Mouse (Mus musculus) heart, embryonic 13.5 days (tissue): Measurements from ENCODE around the gene D11Wsu47e. TPM values are rescaled to one million over a fixed set of nuclear protein-coding genes. Genes with fewer than 3 reads are reported as not detected.
A peak's percentile ranks its signal among the peaks of the same experiment; 100 is the strongest.

ENCODE experiments used
- ATAC-seq: fragments of 200-750 bp; cut with Nextera tagmentation; 2 replicates; pipeline ENCODE4 v1.8.0; 2017; ENCODE audit warnings: moderate TSS enrichment; ENCODE audit not compliant: insufficient number of reproducible peaks, low FRiP score, low TSS enrichment; ENCODE audit errors: extremely low read depth
- H3K27ac ChIP-seq: fragments of 300-500 bp; sonication (generic); replicated peaks from 2 replicates; pipeline ENCODE4 v1.5.1; 2015; ENCODE audit warnings: moderate library complexity, mild to moderate bottlenecking, inconsistent platforms
- H3K27me3 ChIP-seq: fragments of 300-500 bp; sonication (generic); replicated peaks from 2 replicates; pipeline ENCODE4 v1.6.1; 2015; ENCODE audit warnings: mild to moderate bottlenecking, inconsistent platforms
- H3K36me3 ChIP-seq: fragments of 300-500 bp; sonication (generic); 2 replicates; pipeline ENCODE4 v1.6.1; 2015; ENCODE audit warnings: mild to moderate bottlenecking, inconsistent platforms
- H3K4me1 ChIP-seq: fragments of 300-500 bp; sonication (generic); 2 replicates; pipeline ENCODE4 v1.6.1; 2015; ENCODE audit warnings: inconsistent platforms
- H3K4me2 ChIP-seq: fragments of 300-500 bp; sonication (generic); 2 replicates; pipeline ENCODE4 v1.6.1; 2015; ENCODE audit warnings: inconsistent platforms, mild to moderate bottlenecking, moderate library complexity
- H3K4me3 ChIP-seq: fragments of 300-500 bp; sonication (generic); 2 replicates; pipeline ENCODE4 v1.5.1; 2015; ENCODE audit warnings: moderate library complexity, mild to moderate bottlenecking, inconsistent platforms
- H3K9ac ChIP-seq: fragments of 300-500 bp; sonication (generic); 2 replicates; pipeline ENCODE4 v1.6.1; 2015; ENCODE audit warnings: inconsistent platforms, mild to moderate bottlenecking, moderate library complexity
- H3K9me3 ChIP-seq: fragments of 300-500 bp; sonication (generic); 2 replicates; pipeline ENCODE4 v1.6.1; 2016; ENCODE audit warnings: inconsistent platforms
- WGBS: fragments of 180-500 bp; shearing (Covaris S2); methylation state at CpG from one replicate; pipeline ENCODE4 v1.1.7; 2015; ENCODE audit warnings: mixed read lengths; 5-methylcytosine and 5-hydroxymethylcytosine counted together
- polyA plus RNA-seq: library from polyadenylated mRNA; unstranded; fragments of >200 nt; fragmentation: Nextera tagmentation; extraction: Ambion mirVana; gene quantifications from 2 replicates; pipeline ENCODE4 v1.2.1, GENCODE M21; 2015

The D11Wsu47e gene
- polyA plus RNA-seq, 1 experiment from 2014 or later = 15.1 TPM

DNA sequence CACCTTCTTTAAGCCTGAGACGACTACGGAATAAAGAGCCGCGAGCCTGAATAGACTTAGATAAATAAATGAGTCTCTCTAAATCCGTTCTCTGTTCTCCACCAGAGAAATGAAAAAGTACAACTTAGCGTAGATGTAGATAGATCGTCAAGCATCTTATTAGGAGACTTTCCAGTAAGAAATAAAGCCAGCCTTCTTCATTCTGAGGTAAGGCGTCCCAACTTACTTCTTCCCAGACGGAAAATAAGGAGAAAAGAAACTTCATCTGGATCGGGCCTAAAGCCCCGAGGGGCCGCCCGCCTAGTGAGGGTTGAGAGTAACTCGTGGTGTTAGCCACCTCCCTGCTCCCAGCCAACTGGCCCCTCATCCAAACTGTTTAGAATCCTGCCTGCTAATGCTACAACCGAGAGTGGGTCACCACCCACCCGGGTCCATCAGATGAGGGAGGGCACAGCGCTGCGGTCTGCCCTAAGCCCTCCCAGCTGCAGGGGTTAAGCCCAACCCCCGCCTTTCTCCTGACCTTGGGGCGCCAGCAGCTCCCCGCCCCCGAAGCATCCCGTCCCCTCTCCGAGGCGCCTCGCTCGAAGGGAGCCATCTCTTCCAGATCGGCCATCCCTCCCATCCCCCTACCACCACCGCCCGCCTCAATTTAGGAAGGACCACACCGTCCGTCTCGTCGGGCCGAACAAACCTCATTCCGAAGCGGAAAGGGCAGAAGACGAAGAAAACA is 1.1 kb upstream of the D11Wsu47e start:
- peak; percentile 58 for ATAC-seq
- H3K4me2 ChIP-seq = peak overlapping the region; percentile 82
- H3K9me3 ChIP-seq = no peaks in the 10 kb centered on the region
- H3K27me3 ChIP-seq = no peaks in the 10 kb centered on the region
- H3K27ac ChIP-seq = peak overlapping the region; percentile 99
- peaks cover 6% of the 10 kb centered on the region for H3K36me3 ChIP-seq
- peak overlapping the region; percentile 95 for H3K4me3 ChIP-seq
- H3K4me1 ChIP-seq = peaks cover 55% of the 10 kb centered on the region
- peak overlapping the region; percentile 98 for H3K9ac ChIP-seq
- WGBS = 2% methylated on average over 38 of the region's 38 CpGs

DNA sequence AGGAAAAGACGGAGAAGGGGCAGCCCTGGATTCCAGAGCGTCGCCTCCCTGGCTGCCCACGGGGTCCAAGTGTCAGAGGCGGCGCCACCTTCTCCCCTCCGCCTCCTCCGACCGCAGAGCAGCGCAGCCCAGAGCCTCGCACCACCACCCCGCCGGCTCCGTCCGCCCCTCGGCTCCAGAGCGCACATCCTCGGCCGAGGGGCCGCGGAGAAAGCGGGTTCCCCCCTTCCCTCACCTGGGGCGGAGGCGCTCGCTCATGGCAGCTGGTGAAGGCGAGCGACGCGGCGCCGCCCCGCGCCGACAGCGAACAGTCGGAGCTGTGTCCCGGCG is 620 bp upstream of the D11Wsu47e start:
- Histone ChIP-seq H3K9ac (peak overlapping the region; percentile 98), H3K27me3 (no peaks in the 10 kb centered on the region), H3K4me2 (peak overlapping the region; percentile 82), H3K9me3 (no peaks in the 10 kb centered on the region), H3K4me1 (peaks cover 50% of the 10 kb centered on the region), H3K36me3 (peaks cover 12% of the 10 kb centered on the region), H3K27ac (peak overlapping the region; percentile 99), H3K4me3 (peak overlapping the region; percentile 95)
- ATAC-seq = no peak; the same call in 1 of the 2 replicates
- 0% methylated on average over 38 of the region's 38 CpGs for WGBS

DNA sequence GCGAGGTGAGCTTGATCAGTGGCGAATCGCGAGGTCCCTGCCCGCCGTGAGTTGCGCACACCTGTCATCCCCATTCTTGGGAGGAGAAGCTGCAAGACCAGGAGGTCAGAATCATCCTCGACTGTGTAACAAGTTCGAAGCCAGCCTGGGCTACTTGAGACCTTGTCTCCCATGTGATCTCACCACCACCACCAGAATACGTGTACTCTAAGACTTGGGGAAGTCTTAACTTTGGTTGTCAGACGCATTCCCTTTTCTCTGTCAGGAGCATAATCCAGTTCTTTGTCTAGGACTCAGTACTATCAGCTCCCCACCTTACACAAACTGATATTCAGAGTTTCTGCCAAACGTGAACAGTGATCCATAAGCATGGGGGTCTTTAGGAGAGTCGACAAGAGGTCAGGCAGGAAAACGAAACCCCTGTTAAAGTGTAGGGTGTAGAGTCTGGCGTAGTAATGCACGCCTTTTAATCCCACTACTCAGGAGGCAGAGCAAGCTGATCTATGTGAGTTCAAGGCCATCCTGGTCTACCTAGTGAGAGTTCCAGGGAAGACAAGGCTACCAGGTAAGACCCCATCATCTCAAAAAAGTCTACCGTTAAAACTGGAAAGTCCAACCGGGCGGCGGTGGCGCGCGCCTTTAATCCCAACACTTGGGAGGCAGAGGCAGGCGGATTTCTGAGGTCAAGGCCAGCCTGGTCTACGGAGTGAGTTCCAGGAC is 655 bp downstream of the D11Wsu47e start:
- H3K4me1 ChIP-seq = peaks cover 43% of the 10 kb centered on the region
- 36% methylated on average over 25 of the region's 25 CpGs for WGBS
- peak overlapping the region; percentile 98 for H3K9ac ChIP-seq
- H3K9me3 ChIP-seq = no peaks in the 10 kb centered on the region
- no peaks in the 10 kb centered on the region for H3K27me3 ChIP-seq
- peak overlapping the region; percentile 82 for H3K4me2 ChIP-seq
- peaks cover 25% of the 10 kb centered on the region for H3K36me3 ChIP-seq
- peak overlapping the region; percentile 95 for H3K4me3 ChIP-seq
- ATAC-seq = no peak
- peak overlapping the region; percentile 99 for H3K27ac ChIP-seq

DNA sequence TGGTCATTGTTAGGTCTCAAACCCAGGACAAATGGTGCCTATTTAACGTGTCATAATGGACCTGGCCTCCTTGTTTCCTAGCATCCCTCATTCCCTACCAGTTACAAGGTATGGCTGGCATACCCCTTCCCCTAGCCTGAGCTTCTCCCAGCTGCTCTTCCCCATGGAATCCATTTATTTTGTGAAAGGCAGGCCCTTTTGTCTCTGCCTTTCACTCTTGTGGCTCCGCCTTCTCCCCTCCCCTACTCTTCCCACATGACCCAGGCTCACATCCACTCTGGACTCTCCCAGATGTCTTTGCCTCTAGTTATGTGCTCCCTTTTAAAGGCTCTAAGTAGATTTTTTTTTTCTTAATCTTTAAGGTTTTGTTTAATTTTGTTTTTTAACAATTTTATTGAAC is 2.8 kb downstream of the D11Wsu47e start:
- Histone ChIP-seq H3K4me1 (peaks cover 27% of the 10 kb centered on the region), H3K36me3 (peaks cover 46% of the 10 kb centered on the region), H3K4me2 (no peak overlapping the region), H3K27ac (no peak overlapping the region), H3K4me3 (no peak overlapping the region), H3K27me3 (no peaks in the 10 kb centered on the region), H3K9ac (no peak overlapping the region), H3K9me3 (no peaks in the 10 kb centered on the region)
- no peak for ATAC-seq
- WGBS = 80% methylated on average over 2 of the region's 2 CpGs

DNA sequence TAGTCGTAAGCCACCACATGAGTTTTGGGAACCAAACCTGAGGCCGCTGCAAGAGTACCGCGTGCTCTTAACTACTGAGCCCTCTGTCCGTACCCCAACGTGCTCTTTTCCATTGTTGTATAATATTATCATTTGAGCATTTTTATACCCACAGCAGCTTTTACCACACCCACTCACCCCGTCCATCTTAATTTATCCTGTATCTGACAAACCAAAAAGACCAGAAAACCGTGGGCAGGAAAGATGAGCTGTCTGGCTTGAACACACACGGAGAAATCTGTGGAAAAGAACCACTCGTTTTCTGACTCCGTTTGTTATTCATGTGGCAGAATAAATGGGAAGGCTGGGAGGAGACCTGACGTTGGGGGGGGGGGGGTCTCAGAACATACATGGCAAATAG is 6.3 kb downstream of the D11Wsu47e start:
- WGBS = 88% methylated on average over 12 of the region's 12 CpGs
- peaks cover 12% of the 10 kb centered on the region for H3K4me1 ChIP-seq
- no peak for ATAC-seq
- H3K9me3 ChIP-seq = no peaks in the 10 kb centered on the region
- H3K4me3 ChIP-seq = no peak overlapping the region
- H3K4me2 ChIP-seq = no peak overlapping the region
- peaks cover 81% of the 10 kb centered on the region for H3K36me3 ChIP-seq
- H3K27me3 ChIP-seq = no peaks in the 10 kb centered on the region
- no peak overlapping the region for H3K9ac ChIP-seq
- H3K27ac ChIP-seq = no peak overlapping the region

DNA sequence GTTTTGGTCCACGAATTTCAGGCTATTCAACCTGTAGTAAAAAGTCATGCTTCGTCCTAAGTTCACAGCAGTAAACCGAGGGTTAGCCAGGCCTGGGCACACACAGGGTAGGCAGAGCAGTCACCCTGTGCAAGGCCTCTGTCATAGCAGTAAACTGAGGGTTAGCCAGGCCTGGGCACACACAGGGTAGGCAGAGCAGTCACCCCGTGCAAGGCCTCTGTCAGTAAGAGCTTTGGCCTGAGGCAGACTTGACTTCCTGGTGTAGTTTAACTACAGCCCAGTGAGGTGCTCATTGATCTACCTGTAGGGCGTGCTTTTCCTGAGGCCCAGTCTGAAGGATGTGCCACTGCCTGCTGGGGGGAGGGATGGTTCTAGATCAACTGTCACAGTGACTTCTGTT is 7.1 kb downstream of the D11Wsu47e start:
- 84% methylated on average over 5 of the region's 5 CpGs for WGBS
- no peaks in the 10 kb centered on the region for H3K27me3 ChIP-seq

DNA sequence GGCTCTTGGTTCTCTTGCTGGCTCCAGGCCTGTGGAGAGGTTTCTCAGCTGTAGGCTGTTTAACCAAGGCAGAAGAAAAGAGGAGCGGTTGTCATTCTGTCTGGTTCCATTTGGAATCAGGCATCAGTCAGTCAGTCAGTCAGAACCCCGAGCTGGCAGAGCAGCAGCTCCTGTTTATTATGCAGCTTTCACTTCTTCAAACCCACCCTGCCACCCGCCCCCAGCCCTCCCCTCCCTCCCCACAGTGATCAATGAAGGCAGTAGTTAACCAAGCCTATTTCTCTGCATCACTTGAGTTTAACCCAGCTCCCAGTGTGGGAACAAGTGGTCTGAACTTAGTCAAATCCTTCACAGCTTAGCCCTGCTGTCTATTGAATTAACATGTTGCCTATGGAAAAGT is 7.6 kb downstream of the D11Wsu47e start:
- Histone ChIP-seq H3K4me2 (no peak overlapping the region), H3K27me3 (no peaks in the 10 kb centered on the region), H3K9ac (peak overlapping the region; percentile 7; the same call in 1 of the 2 replicates), H3K27ac (no peak overlapping the region), H3K4me1 (peaks cover 3% of the 10 kb centered on the region), H3K4me3 (no peak overlapping the region), H3K36me3 (peaks cover 94% of the 10 kb centered on the region), H3K9me3 (no peaks in the 10 kb centered on the region)
- 79% methylated on average over 3 of the region's 3 CpGs for WGBS
- ATAC-seq = no peak

More for the DNA sequence above, 7.1 kb downstream of the D11Wsu47e start:
- Histone ChIP-seq H3K9ac (no peak overlapping the region; the same call in 1 of the 2 replicates), H3K4me3 (no peak overlapping the region), H3K27ac (no peak overlapping the region), H3K36me3 (peaks cover 89% of the 10 kb centered on the region), H3K4me2 (no peak overlapping the region), H3K9me3 (no peaks in the 10 kb centered on the region), H3K4me1 (peaks cover 8% of the 10 kb centered on the region)
- no peak for ATAC-seq

DNA sequence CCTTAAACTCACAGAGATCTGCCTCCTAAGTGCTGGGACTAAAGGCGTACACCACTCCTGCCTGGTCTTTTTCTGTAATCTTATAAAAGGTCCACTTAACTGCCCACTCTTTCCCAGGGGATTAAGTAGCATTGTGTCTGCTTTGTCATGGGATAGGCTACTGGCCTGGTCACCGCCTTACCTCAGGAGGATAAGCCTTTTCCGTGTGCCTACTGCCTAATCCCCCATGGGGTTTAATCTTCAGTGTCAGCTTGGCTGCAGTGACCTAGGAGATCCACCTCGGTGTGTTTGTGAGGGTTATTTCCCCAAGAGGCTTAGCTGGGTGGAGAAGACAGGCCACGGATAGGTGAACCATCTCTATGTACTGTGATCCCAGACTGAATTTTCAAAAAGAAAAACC is 13.4 kb downstream of the D11Wsu47e start:
- H3K27me3 ChIP-seq = no peaks in the 10 kb centered on the region
- no peaks in the 10 kb centered on the region for H3K4me1 ChIP-seq
- peaks cover 57% of the 10 kb centered on the region for H3K36me3 ChIP-seq
- H3K27ac ChIP-seq = no peak overlapping the region
- H3K9ac ChIP-seq = no peak overlapping the region
- no peak overlapping the region for H3K4me3 ChIP-seq
- WGBS = 68% methylated on average over 5 of the region's 5 CpGs
- no peak overlapping the region for H3K4me2 ChIP-seq
- H3K9me3 ChIP-seq = no peaks in the 10 kb centered on the region
- ATAC-seq = no peak

DNA sequence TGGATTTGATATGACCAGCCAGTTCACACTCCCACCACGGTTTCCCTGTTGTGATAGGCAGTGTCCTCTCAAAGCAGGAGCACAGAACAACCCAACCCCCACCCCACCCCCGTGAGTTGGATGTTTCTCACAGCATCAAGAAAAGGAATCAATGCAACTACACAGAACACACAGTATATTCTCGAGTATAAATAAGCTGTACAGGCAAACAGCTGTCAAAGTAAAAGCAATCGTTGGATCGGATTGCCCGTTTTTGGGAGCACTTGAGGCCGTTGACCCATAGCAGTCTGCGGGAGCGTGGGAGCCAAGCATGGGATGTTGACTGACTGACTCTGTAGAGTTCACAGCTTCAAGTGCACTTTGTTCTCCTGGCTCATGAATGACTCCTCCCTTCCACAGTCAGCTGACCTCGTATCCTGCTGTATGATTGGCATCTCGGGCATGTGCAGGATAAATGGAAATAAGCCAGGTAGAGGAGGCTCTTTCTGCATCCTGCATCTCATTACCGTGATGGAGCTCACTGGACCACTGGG is 13.9 kb downstream of the D11Wsu47e start:
- H3K36me3 ChIP-seq = peaks cover 52% of the 10 kb centered on the region
- no peak for ATAC-seq
- 76% methylated on average over 12 of the region's 12 CpGs for WGBS
- no peak overlapping the region for H3K4me2 ChIP-seq
- H3K27me3 ChIP-seq = no peaks in the 10 kb centered on the region
- no peaks in the 10 kb centered on the region for H3K9me3 ChIP-seq
- no peak overlapping the region for H3K27ac ChIP-seq
- no peak overlapping the region for H3K4me3 ChIP-seq
- H3K9ac ChIP-seq = no peak overlapping the region
- no peaks in the 10 kb centered on the region for H3K4me1 ChIP-seq

DNA sequence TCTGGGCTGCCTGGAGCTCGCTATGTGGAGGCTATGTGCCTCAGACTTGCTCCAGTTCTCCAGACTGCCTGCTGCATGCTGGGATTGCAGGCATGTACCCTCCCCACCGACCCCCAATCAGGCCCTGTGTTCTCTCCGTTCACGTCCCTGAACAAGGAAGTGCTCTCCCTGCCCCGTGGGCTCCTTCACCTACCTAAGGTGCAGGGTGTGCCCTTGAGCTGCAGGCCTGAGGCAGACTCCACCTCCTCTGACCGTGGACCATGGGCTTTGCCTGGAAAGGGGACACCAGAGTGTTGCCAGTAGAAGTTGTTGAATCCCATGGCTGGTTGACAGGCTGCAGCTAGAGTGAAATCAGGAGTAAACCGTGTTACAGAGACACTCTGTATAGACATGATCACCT is 15.4 kb downstream of the D11Wsu47e start:
- 77% methylated on average over 7 of the region's 7 CpGs for WGBS
- no peak overlapping the region for H3K27ac ChIP-seq
- no peak overlapping the region for H3K9ac ChIP-seq
- no peaks in the 10 kb centered on the region for H3K9me3 ChIP-seq
- no peak overlapping the region for H3K4me2 ChIP-seq
- peaks cover 3% of the 10 kb centered on the region; the same call in 1 of the 2 replicates for H3K4me1 ChIP-seq
- ATAC-seq = no peak
- H3K36me3 ChIP-seq = peaks cover 36% of the 10 kb centered on the region
- no peaks in the 10 kb centered on the region for H3K27me3 ChIP-seq
- H3K4me3 ChIP-seq = no peak overlapping the region

DNA sequence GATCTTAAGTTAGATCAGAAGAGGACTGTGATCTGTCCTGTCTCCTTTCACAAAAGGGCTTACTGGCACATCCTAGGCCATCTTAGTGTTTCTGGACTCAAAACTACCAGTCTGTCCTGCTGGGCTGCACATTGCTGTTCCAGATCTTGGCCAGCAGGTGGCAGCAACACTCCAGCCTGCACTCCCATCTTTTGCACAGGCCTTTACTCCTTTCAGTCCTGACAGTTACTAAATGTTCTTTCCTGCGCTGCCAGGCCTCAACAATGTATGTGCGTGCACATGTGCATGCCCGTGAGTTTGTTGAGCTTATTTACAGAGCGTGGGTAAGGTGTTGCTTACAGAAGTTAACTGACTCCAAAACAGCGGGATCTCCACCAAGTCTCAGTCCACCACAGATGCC is 19.5 kb downstream of the D11Wsu47e start:
- no peak for ATAC-seq
- Histone ChIP-seq H3K36me3 (peaks cover 16% of the 10 kb centered on the region), H3K9ac (no peak overlapping the region), H3K9me3 (no peaks in the 10 kb centered on the region), H3K4me2 (no peak overlapping the region), H3K27ac (no peak overlapping the region), H3K27me3 (peaks cover 5% of the 10 kb centered on the region), H3K4me3 (no peak overlapping the region), H3K4me1 (peaks cover 3% of the 10 kb centered on the region; the same call in 1 of the 2 replicates)
- 32% methylated on average over 5 of the region's 5 CpGs for WGBS
